Mouse (Mus musculus) forebrain, postnatal 0 days (tissue): Measurements from ENCODE around the gene Snx30. TPM values are rescaled to one million over a fixed set of nuclear protein-coding genes. Genes with fewer than 3 reads are reported as not detected.
"Not testable (repeated sequence)": the region's sequence is repeated elsewhere in the genome, so short reads cannot be mapped to it uniquely, and the experiment has no call there.

Experiments
- ATAC-seq: fragments of 200-750 bp; cut with Nextera tagmentation; 2 replicates; pipeline ENCODE4 v1.8.0; 2017; ENCODE audit warnings: mild to moderate bottlenecking, moderate library complexity
- DNase-seq: peaks from one replicate; pipeline ENCODE4 v3.0.0-alpha.2; 2015
- H3K27ac ChIP-seq: fragments of 300-500 bp; sonication (generic); 2 replicates; pipeline ENCODE4 v1.5.1; 2014; ENCODE audit warnings: low read depth, mild to moderate bottlenecking, antibody characterized with exemption, low read length, moderate library complexity, mixed read lengths
- H3K27me3 ChIP-seq: fragments of 300-500 bp; sonication (generic); 2 replicates; pipeline ENCODE4 v1.6.1; 2014; ENCODE audit warnings: mild to moderate bottlenecking, low read length, mixed read lengths; ENCODE audit not compliant: insufficient read depth
- H3K36me3 ChIP-seq: fragments of 300-500 bp; sonication (generic); 2 replicates; pipeline ENCODE4 v1.6.1; 2014; ENCODE audit warnings: mild to moderate bottlenecking, moderate library complexity; ENCODE audit not compliant: insufficient read depth
- H3K4me1 ChIP-seq: fragments of 300-500 bp; sonication (generic); 2 replicates; pipeline ENCODE4 v1.6.1; 2014; ENCODE audit warnings: antibody characterized with exemption; ENCODE audit not compliant: insufficient read depth
- H3K4me2 ChIP-seq: fragments of 300-500 bp; sonication (generic); 2 replicates; pipeline ENCODE4 v1.6.1; 2014; ENCODE audit warnings: low read depth, mild to moderate bottlenecking, moderate library complexity
- H3K4me3 ChIP-seq: fragments of 300-500 bp; sonication (generic); 2 replicates; pipeline ENCODE4 v1.5.1; 2014; ENCODE audit warnings: low read depth, low read length, mixed read lengths
- H3K9ac ChIP-seq: fragments of 300-500 bp; sonication (generic); 2 replicates; pipeline ENCODE4 v1.6.1; 2014; ENCODE audit warnings: mild to moderate bottlenecking
- H3K9me3 ChIP-seq: fragments of 300-500 bp; sonication (generic); 2 replicates; pipeline ENCODE4 v1.6.1; 2016; ENCODE audit warnings: low read length
- CTCF ChIP-seq: sonication (generic); IDR thresholded peaks from 2 replicates; pipeline ENCODE4 v1.5.1; 2016; ENCODE audit warnings: antibody characterized with exemption, control low read depth, low read depth
- WGBS: fragments of 180-500 bp; shearing (Covaris S2); extraction: QIAGEN DNeasy Blood & Tissue Kit; methylation state at CpG from one replicate; pipeline ENCODE4 v1.1.7; 2014; 5-methylcytosine and 5-hydroxymethylcytosine counted together
- polyA plus RNA-seq: library from polyadenylated mRNA; unstranded; fragments of >200 nt; fragmentation: Nextera tagmentation; extraction: Ambion mirVana; gene quantifications from 2 replicates; pipeline ENCODE4 v1.2.1, GENCODE M21; 2015
- total RNA-seq: library from RNA; depleted of rRNA; stranded (reverse); fragments of >200 nt; gene quantifications from 2 replicates; pipeline ENCODE4 v1.2.3, GENCODE M21; 2014

The Snx30 gene
- total and polyA plus RNA-seq, 2 experiments from 2014 or later: 16.9 to 31.4 TPM

GRCm38 (mm10) chr4:59782853-59783684 is 22.6 kb upstream of the Snx30 start:
- peak overlapping the region; percentile 79 for H3K4me2 ChIP-seq
- ATAC-seq: peak; percentile 30
- no peaks in the 10 kb centered on the region for H3K27me3 ChIP-seq
- peak overlapping the region; percentile 97 for H3K4me3 ChIP-seq
- H3K4me1 ChIP-seq: no peaks in the 10 kb centered on the region; the same call in 1 of the 2 replicates
- no peak for TF ChIP-seq CTCF
- peak overlapping the region; percentile 68 for H3K9ac ChIP-seq
- H3K9me3 ChIP-seq: no peaks in the 10 kb centered on the region
- peak overlapping the region; percentile 35 for H3K27ac ChIP-seq
- WGBS: under 1% methylated on average over 47 of the region's 47 CpGs
- peak; percentile 46 for DNase-seq
- no peaks in the 10 kb centered on the region for H3K36me3 ChIP-seq

GRCm38 (mm10) chr4:59783685-59784279 is 21.9 kb upstream of the Snx30 start:
- H3K4me2 ChIP-seq: peak overlapping the region; percentile 79
- under 1% methylated on average over 36 of the region's 36 CpGs for WGBS
- no peaks in the 10 kb centered on the region; the same call in 1 of the 2 replicates for H3K4me1 ChIP-seq
- DNase-seq: peak; percentile 98
- ATAC-seq: peak; percentile 97
- H3K27ac ChIP-seq: peak overlapping the region; percentile 35
- peak overlapping the region; percentile 97 for H3K4me3 ChIP-seq
- no peaks in the 10 kb centered on the region for H3K27me3 ChIP-seq
- H3K9me3 ChIP-seq: no peaks in the 10 kb centered on the region
- TF ChIP-seq CTCF: no peak
- H3K36me3 ChIP-seq: no peaks in the 10 kb centered on the region
- H3K9ac ChIP-seq: peak overlapping the region; percentile 68

- Histone ChIP-seq H3K36me3 (no peaks in the 10 kb centered on the region), H3K9ac (no peak overlapping the region), H3K27me3 (no peaks in the 10 kb centered on the region), H3K9me3 (no peaks in the 10 kb centered on the region), H3K4me1 (no peaks in the 10 kb centered on the region; the same call in 1 of the 2 replicates), H3K4me2 (no peak overlapping the region), H3K27ac (no peak overlapping the region), H3K4me3 (no peak overlapping the region)
- ATAC-seq: no peak
- 28% methylated on average over 2 of the region's 2 CpGs for WGBS
- TF ChIP-seq CTCF: no peak
- DNase-seq: no peak
Measured at GRCm38 (mm10) chr4:59785412-59785811, 20.2 kb upstream of the Snx30 start.

DNA sequence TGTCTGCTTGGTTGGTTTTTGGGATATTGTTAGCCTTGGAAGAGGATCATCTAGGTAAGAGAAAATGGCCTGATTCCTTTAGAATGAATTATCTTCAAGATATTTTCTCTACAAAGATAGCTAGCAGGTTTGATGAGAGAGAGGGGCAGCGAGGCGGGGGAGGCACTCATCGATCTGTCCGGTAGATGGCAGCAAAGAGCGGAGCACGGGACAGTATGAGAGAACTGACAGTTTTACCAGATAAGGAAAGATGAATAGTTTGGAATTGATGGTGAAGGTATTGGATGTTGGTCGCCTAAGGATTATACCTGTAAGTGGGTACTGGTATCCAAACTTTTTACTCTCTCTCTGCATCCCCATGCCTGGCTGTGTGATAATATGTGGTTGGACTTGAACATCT is 19.0 kb upstream of the Snx30 start:
- no peak overlapping the region for H3K4me2 ChIP-seq
- no peak overlapping the region for H3K9ac ChIP-seq
- H3K27ac ChIP-seq: no peak overlapping the region
- no peaks in the 10 kb centered on the region for H3K36me3 ChIP-seq
- DNase-seq: peak; percentile 89
- no peaks in the 10 kb centered on the region for H3K27me3 ChIP-seq
- H3K4me3 ChIP-seq: no peak overlapping the region
- H3K9me3 ChIP-seq: no peaks in the 10 kb centered on the region
- no peaks in the 10 kb centered on the region; the same call in 1 of the 2 replicates for H3K4me1 ChIP-seq
- peak; percentile 95 for TF ChIP-seq CTCF
- ATAC-seq: peak; percentile 34; the same call in 1 of the 2 replicates
- WGBS: under 1% methylated on average over 7 of the region's 7 CpGs

DNA sequence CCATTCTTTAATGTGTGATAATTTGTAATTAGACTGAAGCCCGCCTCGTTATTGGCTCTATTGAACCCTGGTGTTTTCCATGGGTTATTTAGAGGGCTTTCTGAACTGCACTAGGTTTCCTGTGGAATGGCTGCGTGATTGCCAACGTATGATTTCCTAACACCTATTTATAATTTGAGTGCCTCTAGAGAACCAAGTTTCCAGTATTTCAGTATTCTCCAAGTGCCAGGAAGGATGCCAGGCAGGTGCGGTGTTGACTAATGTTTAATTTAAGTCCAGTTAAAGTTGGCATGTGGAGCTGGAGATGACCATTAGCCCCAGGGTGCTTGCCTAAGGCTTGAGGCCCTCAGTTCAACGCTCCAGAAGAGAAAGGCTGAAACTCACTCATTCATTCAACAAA is 18.5 kb upstream of the Snx30 start:
- no peak for TF ChIP-seq CTCF
- H3K27me3 ChIP-seq: no peaks in the 10 kb centered on the region
- H3K9ac ChIP-seq: no peak overlapping the region
- H3K27ac ChIP-seq: no peak overlapping the region
- no peak overlapping the region for H3K4me3 ChIP-seq
- WGBS: 64% methylated on average over 6 of the region's 6 CpGs
- no peaks in the 10 kb centered on the region for H3K9me3 ChIP-seq
- H3K36me3 ChIP-seq: no peaks in the 10 kb centered on the region
- ATAC-seq (no peak), DNase-seq (no peak)
- no peak overlapping the region for H3K4me2 ChIP-seq
- H3K4me1 ChIP-seq: no peaks in the 10 kb centered on the region; the same call in 1 of the 2 replicates

- H3K27me3 ChIP-seq: no peaks in the 10 kb centered on the region
- H3K27ac ChIP-seq: no peak overlapping the region
- no peak overlapping the region for H3K4me3 ChIP-seq
- no peak for TF ChIP-seq CTCF
- no peaks in the 10 kb centered on the region for H3K9me3 ChIP-seq
- no peaks in the 10 kb centered on the region for H3K4me1 ChIP-seq
- H3K4me2 ChIP-seq: no peak overlapping the region
- no peaks in the 10 kb centered on the region for H3K36me3 ChIP-seq
- no peak for DNase-seq
- H3K9ac ChIP-seq: no peak overlapping the region
- ATAC-seq: no peak
Measured at GRCm38 (mm10) chr4:59789015-59789414, 16.6 kb upstream of the Snx30 start.

DNA sequence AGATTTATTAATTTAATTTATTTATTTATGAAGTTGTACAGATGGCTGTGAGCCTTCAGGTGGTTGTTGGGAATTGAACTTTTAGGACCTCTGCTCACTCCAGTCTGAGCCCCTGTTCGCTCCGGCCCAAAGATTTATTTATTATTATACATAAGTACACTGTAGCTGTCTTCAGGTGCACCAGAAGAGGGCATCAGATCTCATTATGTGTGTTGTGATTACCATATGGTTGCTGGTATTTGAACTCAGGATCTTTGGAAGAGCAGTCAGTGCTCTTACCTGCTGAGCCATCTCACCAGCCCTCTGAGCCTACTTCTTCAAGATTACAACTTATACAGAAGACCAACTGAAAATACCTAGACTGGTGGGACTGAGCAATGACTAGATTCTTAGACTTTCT is 12.0 kb upstream of the Snx30 start:
- not testable (repeated sequence) for DNase-seq, H3K4me1 ChIP-seq, H3K4me3 ChIP-seq, H3K27ac ChIP-seq, ATAC-seq, H3K9me3 ChIP-seq, H3K9ac ChIP-seq, H3K36me3 ChIP-seq, H3K27me3 ChIP-seq, H3K4me2 ChIP-seq
- 86% methylated on average over 2 of the region's 2 CpGs for WGBS
